Mouse (Mus musculus) midbrain, postnatal 0 days (tissue): ENCODE measurements around the gene Saxo1. TPM values are rescaled to one million over a fixed set of nuclear protein-coding genes. Genes with fewer than 3 reads are reported as not detected.

Source experiments
- ATAC-seq: fragments of 200-750 bp; cut with Nextera tagmentation; 2 replicates; pipeline ENCODE4 v1.8.0; 2017; ENCODE audit warnings: moderate number of reproducible peaks, mild to moderate bottlenecking, moderate TSS enrichment, moderate library complexity; ENCODE audit not compliant: low FRiP score
- DNase-seq: peaks from one replicate; pipeline ENCODE4 v3.0.0-alpha.2; 2015; ENCODE audit warnings: low spot score
- H3K27ac ChIP-seq: fragments of 300-500 bp; sonication (generic); 2 replicates; pipeline ENCODE4 v1.5.1; 2014; ENCODE audit warnings: low read depth, mild to moderate bottlenecking, low read length, mixed read lengths
- H3K27me3 ChIP-seq: fragments of 300-500 bp; sonication (generic); 2 replicates; pipeline ENCODE4 v1.6.1; 2014; ENCODE audit warnings: low read length, control low read depth, mixed read lengths; ENCODE audit not compliant: insufficient read depth
- H3K36me3 ChIP-seq: fragments of 300-500 bp; sonication (generic); 2 replicates; pipeline ENCODE4 v1.6.1; 2014; ENCODE audit warnings: low read length, control low read depth, mixed read lengths; ENCODE audit not compliant: insufficient read depth
- H3K4me1 ChIP-seq: fragments of 300-500 bp; sonication (generic); 2 replicates; pipeline ENCODE4 v1.6.1; 2014; ENCODE audit warnings: mild to moderate bottlenecking, control low read depth, antibody characterized with exemption, low read length, mixed read lengths; ENCODE audit not compliant: insufficient read depth
- H3K4me2 ChIP-seq: fragments of 300-500 bp; sonication (generic); 2 replicates; pipeline ENCODE4 v1.6.1; 2014; ENCODE audit warnings: low read depth, mild to moderate bottlenecking, low read length, mixed read lengths; ENCODE audit not compliant: poor library complexity, severe bottlenecking
- H3K4me3 ChIP-seq: fragments of 300-500 bp; sonication (generic); 2 replicates; pipeline ENCODE4 v1.5.1; 2014; ENCODE audit warnings: low read depth, mild to moderate bottlenecking, low read length, moderate library complexity
- H3K9ac ChIP-seq: fragments of 300-500 bp; sonication (generic); replicated peaks from 2 replicates; pipeline ENCODE4 v1.6.1; 2014; ENCODE audit warnings: mild to moderate bottlenecking, low read length, moderate library complexity, mixed read lengths; ENCODE audit not compliant: poor library complexity, severe bottlenecking
- H3K9me3 ChIP-seq: fragments of 300-500 bp; sonication (generic); 2 replicates; pipeline ENCODE4 v1.6.1; 2016; ENCODE audit warnings: low read length, control low read depth
- CTCF ChIP-seq: IDR thresholded peaks from 2 replicates; pipeline ENCODE4 v1.5.1; 2016; ENCODE audit warnings: antibody characterized with exemption, mild to moderate bottlenecking
- WGBS: fragments of 180-500 bp; shearing (Covaris S2); extraction: QIAGEN DNeasy Blood & Tissue Kit; methylation state at CpG from one replicate; pipeline ENCODE4 v1.1.7; 2014; 5-methylcytosine and 5-hydroxymethylcytosine counted together
- polyA plus RNA-seq: library from polyadenylated mRNA; unstranded; fragments of >200 nt; fragmentation: Nextera tagmentation; extraction: Ambion mirVana; gene quantifications from 2 replicates; pipeline ENCODE4 v1.2.1, GENCODE M21; 2015
- total RNA-seq: library from RNA; depleted of rRNA; stranded (reverse); fragments of >200 nt; gene quantifications from 2 replicates; pipeline ENCODE4 v1.2.3, GENCODE M21; 2014

The Saxo1 gene
- total and polyA plus RNA-seq, 2 experiments from 2014 or later = not detected

DNA sequence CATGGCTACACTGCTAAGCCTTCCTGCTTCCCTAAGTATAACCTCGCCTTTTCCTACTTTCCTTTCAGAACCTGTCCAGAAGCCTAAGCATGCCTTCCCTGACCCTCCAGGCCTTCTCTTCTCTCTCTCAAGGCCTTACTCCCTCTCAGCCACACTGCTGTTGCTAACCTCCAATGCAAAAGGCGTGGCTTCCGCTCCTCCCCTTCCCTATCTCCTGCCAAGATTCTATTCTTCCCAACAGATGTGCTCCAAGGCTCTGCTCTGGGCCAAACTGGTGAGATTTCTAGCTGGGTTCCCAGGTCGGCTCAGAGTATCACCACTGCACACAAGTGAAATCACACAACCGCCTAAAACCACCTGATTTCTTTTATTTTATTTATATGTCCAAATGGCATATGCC is 69.0 kb downstream of the Saxo1 start:
- ATAC-seq = no peak
- Histone ChIP-seq H3K4me2 (no peak overlapping the region), H3K27me3 (no peaks in the 10 kb centered on the region), H3K4me3 (no peak overlapping the region), H3K9ac (no peak overlapping the region), H3K9me3 (no peaks in the 10 kb centered on the region), H3K36me3 (no peaks in the 10 kb centered on the region), H3K4me1 (no peaks in the 10 kb centered on the region), H3K27ac (no peak overlapping the region)
- 82% methylated on average over 5 of the region's 5 CpGs for WGBS
- DNase-seq = no peak
- TF ChIP-seq CTCF = no peak

DNA sequence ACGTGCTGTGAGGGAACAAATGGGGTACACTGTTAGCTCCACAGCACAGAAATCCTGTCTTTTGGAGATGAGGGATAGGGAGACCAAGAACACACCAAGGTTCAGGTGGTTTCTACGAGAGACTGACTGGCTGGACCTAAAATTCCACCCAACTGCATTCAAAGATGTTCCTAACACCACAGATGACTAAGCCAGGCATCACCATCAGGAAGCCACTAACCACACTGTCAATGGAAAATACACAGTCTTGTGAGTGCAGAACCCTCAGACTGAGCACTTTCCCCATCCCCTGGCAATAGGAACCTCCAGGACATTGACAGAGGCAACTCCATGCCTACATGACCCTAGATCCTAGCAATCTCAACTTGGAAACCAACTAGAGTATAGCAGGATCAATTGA is 71.2 kb downstream of the Saxo1 start:
- Histone ChIP-seq H3K36me3 (no peaks in the 10 kb centered on the region), H3K4me2 (no peak overlapping the region), H3K9ac (no peak overlapping the region), H3K27me3 (no peaks in the 10 kb centered on the region), H3K9me3 (no peaks in the 10 kb centered on the region), H3K4me1 (no peaks in the 10 kb centered on the region), H3K27ac (no peak overlapping the region), H3K4me3 (no peak overlapping the region)
- no peak for ATAC-seq
- no peak for TF ChIP-seq CTCF
- no peak for DNase-seq
- 91% methylated on average over 2 of the region's 2 CpGs for WGBS

DNA sequence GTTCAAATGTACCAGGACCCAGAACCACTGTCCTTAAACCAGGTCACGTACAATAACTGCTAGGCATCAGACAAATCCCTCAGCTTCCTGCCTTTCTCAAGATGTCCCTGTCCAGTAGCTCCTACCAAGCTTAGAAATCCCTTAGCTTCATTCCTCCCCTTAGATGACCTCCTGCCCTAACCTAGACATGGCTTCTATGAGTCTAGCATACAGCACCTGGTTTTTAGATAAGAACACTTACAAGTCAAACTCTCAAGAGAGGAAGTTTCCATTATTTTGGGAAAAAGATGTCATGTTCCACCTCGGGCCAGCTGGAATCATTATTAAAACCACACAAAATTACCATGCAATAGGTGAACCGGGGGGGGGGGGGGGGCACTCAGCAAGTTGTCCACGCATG is 71.6 kb downstream of the Saxo1 start:
- Histone ChIP-seq H3K27ac (no peak overlapping the region), H3K36me3 (no peaks in the 10 kb centered on the region), H3K4me1 (no peaks in the 10 kb centered on the region), H3K9me3 (no peaks in the 10 kb centered on the region), H3K4me2 (no peak overlapping the region), H3K9ac (no peak overlapping the region), H3K4me3 (no peak overlapping the region), H3K27me3 (no peaks in the 10 kb centered on the region)
- DNase-seq (no peak), ATAC-seq (no peak)
- WGBS = 88% methylated on average over 4 of the region's 4 CpGs
- no peak for TF ChIP-seq CTCF

DNA sequence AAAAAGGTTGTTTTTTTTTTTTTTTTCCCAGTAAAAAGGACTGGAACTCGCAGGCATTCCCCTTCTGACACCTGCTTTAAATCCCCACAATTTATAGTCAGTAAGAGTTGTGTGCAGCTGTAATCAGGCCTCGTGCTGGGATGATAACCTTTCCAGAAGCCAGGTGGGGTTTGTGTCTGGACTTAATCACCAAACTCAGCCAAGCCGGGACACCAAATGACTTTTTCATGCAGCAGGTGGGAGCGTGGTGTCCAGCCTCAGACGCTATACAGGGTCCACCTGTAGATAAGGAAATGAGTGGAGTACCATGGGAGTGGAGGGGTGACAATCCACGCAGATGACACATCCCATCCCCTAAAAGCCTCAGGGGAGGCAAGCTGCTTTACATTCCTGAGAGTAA is 73.1 kb downstream of the Saxo1 start:
- H3K27ac ChIP-seq = no peak overlapping the region
- H3K9ac ChIP-seq = no peak overlapping the region
- H3K27me3 ChIP-seq = no peaks in the 10 kb centered on the region
- TF ChIP-seq CTCF = no peak
- 79% methylated on average over 6 of the region's 6 CpGs for WGBS
- H3K4me2 ChIP-seq = no peak overlapping the region
- no peaks in the 10 kb centered on the region for H3K4me1 ChIP-seq
- ATAC-seq (no peak), DNase-seq (no peak)
- no peaks in the 10 kb centered on the region for H3K9me3 ChIP-seq
- no peak overlapping the region for H3K4me3 ChIP-seq
- no peaks in the 10 kb centered on the region for H3K36me3 ChIP-seq

DNA sequence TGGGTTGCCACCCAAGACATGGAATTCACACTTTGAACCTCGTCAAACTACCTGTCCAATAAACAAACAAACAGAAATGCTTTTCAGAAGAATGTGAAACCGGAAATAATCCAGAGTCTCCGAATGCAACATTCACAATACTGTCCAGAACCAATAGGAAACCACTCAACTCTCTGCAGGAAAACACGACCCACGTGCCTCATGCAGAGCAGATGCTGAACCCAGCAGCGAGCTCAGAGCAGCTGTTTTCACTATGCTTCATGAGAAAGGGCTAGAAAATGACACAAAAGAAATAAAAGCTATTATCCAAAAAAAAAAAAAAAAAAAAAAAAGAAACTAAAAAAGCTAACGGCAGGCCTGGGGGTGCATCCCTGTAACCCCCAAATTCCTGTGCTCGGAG is 74.4 kb downstream of the Saxo1 start:
- no peaks in the 10 kb centered on the region for H3K4me1 ChIP-seq
- H3K36me3 ChIP-seq = no peaks in the 10 kb centered on the region
- no peak for TF ChIP-seq CTCF
- no peak overlapping the region for H3K27ac ChIP-seq
- ATAC-seq (no peak), DNase-seq (no peak)
- no peaks in the 10 kb centered on the region for H3K27me3 ChIP-seq
- no peak overlapping the region for H3K9ac ChIP-seq
- no peaks in the 10 kb centered on the region for H3K9me3 ChIP-seq
- no peak overlapping the region for H3K4me2 ChIP-seq
- whole genome bisulfite sequencing = 71% methylated on average over 8 of the region's 8 CpGs
- no peak overlapping the region for H3K4me3 ChIP-seq

DNA sequence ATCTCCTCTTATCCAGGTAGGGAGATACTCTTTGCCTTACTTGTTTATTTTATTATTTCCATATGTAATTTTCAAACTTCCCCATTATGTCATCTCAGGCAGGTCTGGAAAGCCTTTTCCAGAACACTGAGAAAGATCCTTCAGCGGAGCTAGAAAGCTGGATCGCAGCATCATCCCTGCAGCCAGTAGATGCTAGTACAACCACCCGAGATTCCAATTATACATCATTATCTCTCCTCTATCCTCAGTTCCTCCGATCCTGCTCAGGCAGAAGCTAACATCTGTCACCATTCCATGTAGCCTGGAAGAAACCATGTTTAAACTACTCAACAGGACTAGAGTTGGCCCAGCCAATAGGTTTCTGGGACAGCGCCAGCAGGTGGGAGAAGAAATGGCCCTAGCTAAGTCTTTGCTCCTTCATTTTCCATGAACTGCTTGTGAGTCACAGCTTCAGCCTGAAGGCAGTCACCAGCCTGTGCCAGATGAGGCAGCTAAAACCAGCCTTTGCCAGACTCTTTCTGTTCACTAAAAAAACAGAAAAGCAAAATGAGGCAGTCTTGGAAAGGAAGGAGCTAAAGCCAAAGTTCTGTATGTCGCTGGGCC is 75.0 kb downstream of the Saxo1 start:
- Histone ChIP-seq H3K9ac (no peak overlapping the region), H3K36me3 (no peaks in the 10 kb centered on the region), H3K4me2 (no peak overlapping the region), H3K27ac (no peak overlapping the region), H3K9me3 (no peaks in the 10 kb centered on the region), H3K4me1 (no peaks in the 10 kb centered on the region), H3K4me3 (no peak overlapping the region), H3K27me3 (no peaks in the 10 kb centered on the region)
- DNase-seq (peak; percentile 5), ATAC-seq (no peak)
- TF ChIP-seq CTCF = no peak
- WGBS = 93% methylated on average over 6 of the region's 6 CpGs
